Mouse (Mus musculus): ENCODE measurements at regions not wholly inside any gene's neighbourhood (a gene's known extent, or its start where the extent isn't known, plus 50 kb on each side); places are given as distances from the start of the nearest gene placed in this dataset.

- no peak for DNase-seq (ENCODE audit: low spot score in 2 of 2)
Observed at GRCm38 (mm10) chr8:31746855-31747254, 1681.7 kb upstream of the 5930422O12Rik start.

GRCm38 (mm10) chr8:31749974-31750373, 1678.5 kb upstream of the 5930422O12Rik start:
- no peak for DNase-seq (ENCODE audit: low spot score in 2 of 2)

GRCm38 (mm10) chr8:31750482-31751126, 1677.9 kb upstream of the 5930422O12Rik start:
- DNase-seq (ENCODE audit: low spot score in 2 of 2): no peak

GRCm38 (mm10) chr8:31755737-31756136, 1672.8 kb upstream of the 5930422O12Rik start:
- no peak for DNase-seq (ENCODE audit: low spot score in 2 of 2)

GRCm38 (mm10) chr8:31762091-31762490, 1666.4 kb upstream of the 5930422O12Rik start:
- DNase-seq (ENCODE audit: low spot score in 2 of 2): no peak

Measured in layer of hippocampus, adult 18-20 months (tissue).